Mouse (Mus musculus) left cerebral cortex, postnatal 10 days (tissue): ENCODE measurements at regions not wholly inside any gene's neighbourhood (a gene's known extent, or its start where the extent isn't known, plus 50 kb on each side); places are given as distances from the start of the nearest gene placed in this dataset. TPM values are rescaled to one million over a fixed set of nuclear protein-coding genes. Genes with fewer than 3 reads are reported as not detected.

Experiments
- DNase-seq, 2 experiments: peaks; one replicate each; pipeline ENCODE4 v3.0.0; 2021 to 2022; ENCODE audit warnings: low spot score in 2 of 2, mixed read lengths in 1 of 2; ENCODE audit errors: extremely low spot score in 1 of 2
- intact Hi-C: fragments of 180-260 bp; cut with DNase I; formaldehyde crosslinking; loops from one replicate; pipeline ENCODE4 v1.15.1; 2025
- microRNA-seq: library from miRNA; unstranded; fragments of <30 nt; microRNA quantifications from one replicate; pipeline ENCODE4 v1.2.0, GENCODE M21; 2022

DNA sequence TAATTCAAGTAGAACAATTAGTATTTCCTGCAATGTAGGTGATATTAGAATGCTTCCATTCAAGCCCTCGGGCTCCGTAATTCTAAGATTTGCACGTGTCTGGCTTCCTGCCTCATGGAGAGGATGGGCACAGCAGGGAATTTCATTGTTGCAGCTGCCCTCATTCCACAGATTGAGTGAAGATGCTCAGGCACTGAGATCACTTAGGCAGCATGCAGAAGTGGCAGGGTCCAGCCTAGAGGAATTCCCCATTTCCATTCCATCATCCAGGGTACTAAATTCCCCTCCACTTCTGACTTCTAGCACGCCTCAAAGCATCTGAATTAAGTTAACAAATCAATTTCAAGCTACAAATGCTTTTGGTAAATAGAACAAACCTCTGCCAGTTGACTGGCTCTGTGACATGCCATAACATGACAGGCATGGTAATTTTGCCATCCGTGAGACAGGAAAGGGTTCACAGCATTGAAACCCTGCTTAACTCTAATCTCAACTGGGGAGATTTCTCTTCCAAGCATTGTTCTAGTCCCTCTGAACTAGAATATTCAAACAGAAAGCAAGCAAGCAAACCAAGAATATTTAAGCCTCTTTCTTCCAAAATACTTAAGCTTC lies 461.0 kb upstream of the Slc8a1 start:
- intact Hi-C loops: no loop called here
- no peak for DNase-seq

GRCm38 (mm10) chr17:82184261-82184660 lies 446.1 kb upstream of the Slc8a1 start:
- intact Hi-C loops: no loop called here
- DNase-seq: no peak

- intact Hi-C loops: no loop called here
- DNase-seq: no peak
Observed at GRCm38 (mm10) chr17:82171216-82171615, 433.0 kb upstream of the Slc8a1 start.

- DNase-seq: no peak
- intact Hi-C loops: no loop called here
Observed at GRCm38 (mm10) chr17:82153446-82153845, 415.3 kb upstream of the Slc8a1 start.

DNA sequence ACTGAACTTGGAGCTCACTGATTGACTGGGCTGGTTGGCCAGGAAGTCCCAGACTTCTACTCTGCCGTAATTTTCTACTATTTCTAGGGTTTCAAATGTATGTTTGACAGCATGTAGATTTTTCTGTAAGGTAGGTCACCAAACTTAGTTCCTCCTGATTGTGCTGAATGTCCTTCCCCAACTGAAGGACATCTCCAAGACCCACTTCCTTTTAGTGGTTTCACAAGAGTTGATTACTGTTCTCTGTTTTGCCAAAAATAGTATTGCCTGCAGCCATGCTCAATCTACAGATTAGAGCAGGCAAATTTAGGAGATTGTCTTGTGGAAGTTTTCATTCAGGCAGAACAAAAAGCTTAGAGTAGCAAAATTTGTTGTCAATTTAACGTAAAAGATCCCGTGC lies 396.7 kb upstream of the Slc8a1 start:
- intact Hi-C loops: no loop called here
- no peak for DNase-seq

- intact Hi-C loops: no loop called here
- DNase-seq: no peak
Observed at GRCm38 (mm10) chr17:82132941-82133340, 394.8 kb upstream of the Slc8a1 start.

GRCm38 (mm10) chr17:82087141-82087540 lies 349.0 kb upstream of the Slc8a1 start:
- intact Hi-C loops: no loop called here
- DNase-seq: no peak

GRCm38 (mm10) chr17:82080301-82080700 lies 342.1 kb upstream of the Slc8a1 start:
- intact Hi-C loops: no loop called here

More at GRCm38 (mm10) chr17:82080301-82080700, 342.1 kb upstream of the Slc8a1 start:
- no peak for DNase-seq

Small RNA genes lying in the stretch of these regions (microRNA-seq; reads per million reads assigned to microRNA genes)
- gene Gm23400 (not detected), gene Gm27359 (not detected)
